Mouse (Mus musculus) left cerebral cortex, adult 11 months (tissue): ENCODE measurements at regions not wholly inside any gene's neighbourhood (a gene's known extent, or its start where the extent isn't known, plus 50 kb on each side); places are given as distances from the start of the nearest gene placed in this dataset.

ENCODE experiments used
- DNase-seq: peaks from one replicate; pipeline ENCODE4 v3.0.0; 2022; ENCODE audit warnings: low spot score

DNA sequence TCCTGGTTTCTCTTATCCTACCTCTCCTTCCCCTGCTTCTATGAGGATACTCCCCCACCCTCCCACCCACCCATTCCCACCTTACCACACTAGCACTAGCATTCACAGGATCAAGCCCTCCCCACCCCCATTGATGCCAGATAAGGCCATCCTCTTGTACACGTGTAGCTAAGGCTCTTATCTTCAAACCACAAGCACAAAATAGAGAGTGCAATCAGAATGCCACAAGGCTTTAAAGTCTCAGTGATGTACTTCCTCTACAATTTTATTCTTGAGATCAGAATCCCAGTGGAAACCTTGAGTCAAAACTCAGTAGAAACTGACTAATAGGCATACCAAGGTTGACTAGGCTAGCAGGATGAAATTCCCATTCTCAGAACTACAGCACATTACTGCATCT lies 348.4 kb downstream of the Speer2 start:
- no peak for DNase-seq

DNA sequence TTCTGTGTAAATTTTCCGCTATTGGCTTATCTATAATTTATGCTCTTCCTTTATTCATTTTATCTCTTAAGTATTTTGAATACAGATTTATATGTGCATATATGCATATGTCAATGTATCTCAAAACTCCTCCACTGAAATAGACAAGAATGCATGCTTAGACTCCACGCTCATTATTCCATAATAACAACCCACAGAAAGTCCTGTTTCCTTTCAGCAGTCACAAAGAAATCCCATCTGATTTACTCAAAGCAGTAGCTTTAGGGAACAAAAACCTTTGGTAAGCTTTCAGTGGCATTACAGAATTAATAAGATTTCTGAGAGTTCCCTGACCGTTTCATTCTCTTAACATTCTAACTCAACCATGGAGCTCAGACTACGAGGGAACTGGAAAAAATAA lies 386.2 kb downstream of the Speer2 start:
- DNase-seq: no peak

DNA sequence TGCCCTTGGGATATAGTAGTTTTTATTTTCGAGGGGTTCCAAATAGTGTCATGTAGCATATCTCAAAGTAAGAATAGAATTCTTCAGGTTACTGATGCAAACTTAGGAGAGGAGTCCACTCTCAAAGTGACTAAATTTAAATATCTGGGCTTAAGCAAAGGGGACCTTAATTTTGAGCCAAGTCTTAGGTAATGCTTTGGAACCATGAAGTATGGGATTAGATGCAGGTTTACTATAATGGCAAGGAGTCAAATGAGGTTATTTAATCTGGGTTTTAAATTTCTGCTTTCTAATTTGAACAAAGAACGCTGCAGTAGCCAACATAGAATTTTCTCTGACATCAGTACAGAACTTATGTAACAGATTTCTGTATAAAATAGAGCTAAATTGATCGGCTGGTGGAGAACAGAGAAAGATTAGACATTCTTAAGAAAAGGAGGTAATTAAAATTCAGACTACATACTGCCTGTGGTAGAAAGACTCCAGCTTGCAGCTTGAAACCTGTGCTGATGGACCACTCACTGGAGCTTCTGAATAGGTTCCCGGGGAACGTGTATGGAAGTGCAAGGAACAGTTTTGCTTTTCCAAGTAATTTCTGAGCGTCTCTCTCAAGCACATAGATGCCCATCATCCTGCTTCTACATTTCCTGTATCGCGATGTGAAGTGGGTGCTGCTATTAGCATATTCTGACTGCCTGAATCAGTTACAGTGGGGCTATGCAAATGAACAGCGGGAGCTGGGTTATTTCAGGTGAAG lies 394.3 kb downstream of the Speer2 start:
- DNase-seq: peak; percentile 33

DNA sequence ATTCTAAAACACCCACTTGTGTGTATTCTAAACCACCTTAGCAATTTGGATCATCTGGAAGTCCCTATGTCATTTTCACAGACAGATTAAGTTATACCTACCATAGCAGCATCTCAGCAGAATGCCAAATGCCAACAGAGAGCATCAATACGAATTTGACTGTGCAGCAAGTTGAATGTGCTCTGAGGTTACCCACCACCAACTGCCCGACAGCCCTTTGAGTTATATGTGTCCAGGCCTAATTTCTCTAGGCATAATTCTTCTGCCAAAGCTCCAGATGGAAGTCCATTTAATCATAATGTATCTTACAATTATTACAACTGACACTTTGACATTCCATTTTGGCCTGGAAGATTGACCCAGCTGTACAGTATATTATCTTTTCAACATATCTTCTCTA lies 404.4 kb downstream of the Speer2 start:
- DNase-seq: no peak

DNA sequence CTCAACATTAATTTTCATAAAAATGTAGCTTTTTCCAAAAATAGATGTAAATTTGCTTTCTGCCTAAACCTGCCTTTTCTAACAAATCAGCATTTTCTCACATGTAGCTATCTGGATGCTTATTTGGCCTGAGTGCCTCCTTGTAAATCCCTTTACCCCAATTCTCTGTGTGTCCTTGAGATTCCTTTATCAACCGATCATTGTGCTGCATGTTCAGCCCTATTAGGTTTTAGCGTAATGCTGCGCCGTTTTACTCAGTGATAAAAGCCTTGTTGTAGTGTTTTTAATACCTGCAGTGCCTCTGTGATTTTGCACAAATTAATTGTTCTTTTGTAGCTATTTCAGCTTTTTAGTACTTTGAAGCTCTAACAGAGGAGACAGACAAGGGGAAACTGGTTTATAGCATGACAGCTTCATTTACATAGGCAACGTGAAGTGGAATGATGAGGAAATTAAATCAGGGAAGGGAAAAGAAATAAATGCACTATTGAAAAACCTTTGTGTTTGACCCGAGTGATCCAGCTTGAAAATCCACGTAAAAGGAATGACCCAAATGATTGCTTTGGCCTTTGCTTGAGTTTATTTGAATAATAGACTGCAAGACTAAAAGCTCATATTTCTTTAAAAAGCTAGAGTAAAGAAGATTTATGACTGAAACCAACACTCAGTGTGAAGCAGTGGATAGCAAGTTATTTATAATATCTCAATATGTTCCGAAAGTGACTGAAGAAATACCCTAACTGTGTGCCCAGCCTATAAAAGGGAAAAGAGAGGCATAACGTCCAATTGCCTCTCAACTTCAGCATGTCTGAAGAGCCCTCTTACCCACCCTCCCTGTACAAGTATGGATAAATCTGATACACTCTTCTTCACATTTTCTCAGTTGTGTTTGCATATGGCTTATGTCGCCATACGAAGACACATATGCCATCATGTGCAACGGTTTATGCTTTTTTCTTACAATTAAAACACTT lies 438.6 kb downstream of the Speer2 start:
- DNase-seq: no peak
